Mouse (Mus musculus) spleen, adult 12 weeks (tissue): ENCODE data around the gene Noa1.

ENCODE experiments used
- DNase-seq: peaks from one replicate; pipeline ENCODE4 v3.0.0; 2022; ENCODE audit warnings: low spot score

The Noa1 gene

DNA sequence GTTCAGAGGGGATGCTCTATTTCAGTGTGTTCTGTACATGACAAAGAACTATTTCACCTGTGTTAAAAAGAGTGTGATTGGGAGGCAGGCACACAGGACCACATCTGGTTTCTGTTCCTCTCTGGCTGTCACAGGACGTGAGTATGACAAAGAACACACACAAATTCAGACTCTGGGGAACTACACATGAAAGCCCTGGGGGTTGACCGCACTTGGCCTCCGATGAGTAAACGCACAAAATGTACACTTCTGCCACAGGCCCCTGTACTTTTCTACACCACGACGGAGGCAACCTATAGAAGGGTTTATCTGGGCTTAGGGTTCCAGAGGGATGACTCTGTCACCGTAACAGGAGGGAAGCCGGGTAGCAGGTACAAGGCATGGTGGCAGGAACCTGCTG is 20.2 kb downstream of the Noa1 start:
- peak; percentile 31 for DNase-seq

- no peak for DNase-seq
Measured at GRCm38 (mm10) chr5:77287901-77288300, 22.0 kb downstream of the Noa1 start.

DNA sequence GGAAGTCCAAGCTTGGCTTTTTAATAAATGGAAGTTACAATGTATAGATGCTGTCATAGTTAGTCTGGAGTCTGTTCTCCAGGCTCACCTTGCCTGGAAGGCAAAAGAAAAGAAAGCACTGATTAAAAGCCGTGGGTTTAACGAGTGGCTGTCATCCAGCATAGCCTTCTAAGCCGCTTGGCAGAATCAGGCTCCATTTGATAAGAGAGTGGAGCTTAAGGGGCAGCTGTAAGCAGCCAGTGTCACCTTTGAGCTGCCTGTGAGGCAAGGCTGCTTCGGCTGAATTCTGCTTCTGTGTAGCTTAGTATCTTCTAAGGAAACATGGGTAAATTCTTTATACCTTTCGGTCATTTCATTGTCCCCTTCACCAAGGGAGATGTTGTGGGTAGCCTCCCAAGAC is 23.0 kb downstream of the Noa1 start:
- no peak for DNase-seq

GRCm38 (mm10) chr5:77285685-77286084 is 24.2 kb downstream of the Noa1 start:
- DNase-seq = no peak

DNA sequence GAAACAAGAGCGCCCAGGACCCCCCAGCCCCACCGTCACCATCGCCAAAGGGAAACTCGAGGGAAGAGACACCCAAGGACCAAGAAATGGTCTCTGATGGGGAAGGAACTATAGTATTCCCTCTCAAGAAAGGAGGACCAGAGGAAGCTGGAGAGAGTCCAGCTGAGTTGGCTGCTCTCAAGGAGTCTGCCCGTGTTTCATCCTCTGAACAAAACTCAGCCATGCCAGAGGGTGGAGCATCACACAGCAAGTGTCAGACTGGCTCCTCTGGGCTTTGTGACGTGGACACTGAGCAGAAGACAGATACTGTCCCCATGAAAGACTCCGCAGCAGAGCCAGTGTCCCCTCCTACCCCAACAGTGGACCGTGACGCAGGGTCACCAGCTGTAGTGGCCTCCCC is 27.6 kb downstream of the Noa1 start:
- DNase-seq = no peak

DNA sequence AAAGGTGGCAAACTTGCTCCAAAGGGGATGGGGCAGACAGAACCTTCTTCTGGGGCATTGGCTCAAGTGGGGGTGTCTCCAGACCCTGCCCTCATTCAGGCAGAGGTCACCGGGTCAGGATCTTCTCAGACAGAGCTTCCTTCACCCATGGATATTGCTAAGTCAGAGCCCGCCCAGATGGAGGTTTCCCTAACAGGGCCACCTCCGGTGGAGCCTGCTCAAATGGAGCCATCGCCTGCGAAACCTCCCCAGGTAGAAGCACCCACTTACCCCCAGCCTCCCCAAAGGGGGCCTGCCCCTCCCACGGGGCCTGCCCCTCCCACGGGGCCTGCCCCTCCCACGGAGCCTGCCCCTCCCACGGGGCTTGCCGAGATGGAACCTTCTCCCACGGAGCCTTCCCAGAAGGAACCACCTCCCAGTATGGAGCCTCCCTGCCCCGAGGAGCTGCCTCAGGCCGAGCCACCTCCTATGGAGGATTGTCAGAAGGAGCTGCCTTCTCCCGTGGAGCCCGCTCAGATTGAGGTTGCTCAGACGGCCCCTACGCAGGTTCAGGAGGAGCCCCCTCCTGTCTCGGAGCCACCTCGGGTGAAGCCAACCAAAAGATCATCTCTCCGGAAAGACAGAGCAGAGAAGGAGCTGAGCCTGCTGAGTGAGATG is 28.2 kb downstream of the Noa1 start:
- no peak for DNase-seq

GRCm38 (mm10) chr5:77277204-77277603 is 32.7 kb downstream of the Noa1 start:
- no peak for DNase-seq

- DNase-seq = peak; percentile 36
Measured at GRCm38 (mm10) chr5:77275950-77276349, 33.9 kb downstream of the Noa1 start.

GRCm38 (mm10) chr5:77273151-77273550 is 36.7 kb downstream of the Noa1 start:
- DNase-seq = peak; percentile 26

DNA sequence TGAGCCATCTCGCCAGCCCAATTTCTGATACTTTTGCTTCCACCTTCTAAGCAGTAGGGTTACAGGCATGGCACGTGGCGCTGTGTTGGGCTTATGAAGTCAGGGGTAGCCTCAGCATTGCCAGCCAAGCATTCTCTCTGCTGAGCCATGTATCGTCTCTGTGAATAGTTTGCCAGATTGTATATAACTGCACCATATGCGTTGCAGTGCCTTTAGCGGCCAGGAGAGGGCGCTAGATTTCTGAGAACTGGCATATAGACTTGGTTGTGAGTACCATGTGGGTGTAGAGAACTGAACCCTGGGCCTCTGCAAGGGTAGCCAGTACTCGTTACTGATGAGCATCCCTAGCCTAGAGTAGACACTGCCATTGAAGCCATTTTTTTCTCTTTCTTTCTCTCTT is 40.5 kb downstream of the Noa1 start:
- no peak for DNase-seq

DNA sequence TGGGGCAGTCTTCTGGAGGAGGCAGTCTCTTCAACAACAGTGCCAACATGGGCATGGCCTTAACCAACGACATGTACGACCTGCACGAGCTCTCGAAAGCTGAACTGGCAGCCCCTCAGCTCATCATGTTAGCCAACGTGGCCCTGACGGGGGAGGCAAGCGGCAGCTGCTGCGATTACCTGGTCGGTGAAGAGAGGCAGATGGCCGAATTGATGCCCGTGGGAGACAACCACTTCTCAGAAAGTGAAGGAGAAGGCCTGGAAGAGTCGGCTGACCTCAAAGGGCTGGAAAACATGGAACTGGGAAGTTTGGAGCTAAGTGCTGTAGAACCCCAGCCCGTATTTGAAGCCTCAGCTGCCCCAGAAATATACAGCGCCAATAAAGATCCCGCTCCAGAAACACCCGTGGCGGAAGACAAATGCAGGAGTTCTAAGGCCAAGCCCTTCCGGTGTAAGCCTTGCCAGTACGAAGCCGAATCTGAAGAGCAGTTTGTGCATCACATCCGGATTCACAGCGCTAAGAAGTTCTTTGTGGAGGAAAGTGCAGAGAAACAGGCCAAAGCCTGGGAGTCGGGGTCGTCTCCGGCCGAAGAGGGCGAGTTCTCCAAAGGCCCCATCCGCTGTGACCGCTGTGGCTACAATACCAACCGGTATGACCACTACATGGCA is 41.8 kb downstream of the Noa1 start:
- no peak for DNase-seq

- DNase-seq = no peak
Measured at GRCm38 (mm10) chr5:77267441-77267840, 42.4 kb downstream of the Noa1 start.

GRCm38 (mm10) chr5:77266886-77267401 is 42.9 kb downstream of the Noa1 start:
- DNase-seq = no peak

DNA sequence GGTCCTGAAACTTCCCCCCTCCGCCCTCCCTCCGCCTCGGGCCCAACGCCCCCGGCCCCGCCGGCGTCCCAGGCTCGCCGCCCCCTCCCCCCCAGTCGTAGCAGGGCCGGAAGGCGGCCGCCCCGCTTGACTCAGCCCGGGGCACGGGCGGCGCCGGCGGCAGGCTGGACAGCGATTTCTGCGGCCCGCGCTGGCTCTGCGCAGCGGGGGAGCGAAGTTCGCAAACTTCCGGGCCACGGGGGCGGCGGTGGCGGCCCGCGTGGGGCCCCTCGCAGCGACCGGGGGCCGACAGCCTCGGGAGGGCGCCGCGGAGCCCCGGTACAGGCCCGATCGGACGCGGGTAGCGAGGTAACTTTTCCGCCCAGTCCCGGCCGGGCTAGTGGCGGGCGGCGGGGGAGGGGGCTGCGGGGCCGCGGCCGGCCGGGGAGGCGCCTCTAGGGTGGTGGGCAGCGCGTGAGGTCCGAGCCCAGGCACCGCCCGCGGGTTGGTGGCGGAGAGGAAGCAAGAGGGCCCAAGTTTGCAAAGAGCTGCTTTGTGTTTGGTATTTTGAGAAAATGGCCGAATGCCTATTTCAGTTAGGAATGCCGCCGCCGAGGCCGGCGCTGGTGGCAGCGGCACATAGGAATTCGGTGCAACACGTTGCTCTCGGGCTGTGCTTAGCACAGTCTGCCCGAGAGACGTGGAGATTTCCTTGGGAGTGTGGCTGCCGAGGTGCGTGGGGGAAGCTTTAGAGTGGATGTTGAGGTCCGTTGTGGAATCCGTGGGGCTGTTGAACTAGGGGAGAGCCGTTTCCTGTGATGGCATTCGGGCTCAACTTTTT is 43.6 kb downstream of the Noa1 start:
- peak; percentile 41 for DNase-seq

GRCm38 (mm10) chr5:77265671-77266065 is 44.2 kb downstream of the Noa1 start:
- DNase-seq = peak; percentile 53

DNA sequence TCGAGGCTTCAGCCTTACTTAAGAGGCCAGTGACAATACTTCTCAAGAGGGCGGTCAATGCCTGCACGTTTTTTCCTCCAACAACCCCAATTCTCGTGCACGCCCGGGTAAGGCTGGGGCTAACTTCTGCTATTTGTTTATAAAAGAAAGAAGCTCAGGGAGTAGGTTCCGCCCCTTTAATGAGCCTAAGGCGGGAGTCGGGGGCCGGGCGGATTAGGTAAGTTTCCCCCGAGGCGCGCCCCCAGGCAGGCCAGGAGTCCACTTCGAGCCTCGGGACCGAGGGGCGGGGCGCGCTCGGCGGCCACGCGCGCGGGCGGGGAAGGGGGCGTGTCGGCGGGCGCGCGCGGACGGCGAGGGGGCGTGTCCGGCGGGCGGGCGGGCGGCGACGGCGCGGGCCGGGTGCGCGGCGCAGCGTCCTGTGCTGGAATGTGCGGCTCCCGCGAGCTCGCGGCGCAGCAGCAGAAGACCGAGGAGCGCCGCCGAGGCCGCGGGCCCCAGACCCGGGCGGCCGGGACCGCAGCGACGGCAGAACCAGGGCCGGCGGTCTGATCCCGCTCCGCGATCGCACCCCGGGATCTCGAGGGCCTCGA is 44.7 kb downstream of the Noa1 start, which contains the start of gene Rest:
TSS of gene Rest (plus strand) at position 411 of the 590 bp plus-strand sequence.
- DNase-seq = peak; percentile 73

DNA sequence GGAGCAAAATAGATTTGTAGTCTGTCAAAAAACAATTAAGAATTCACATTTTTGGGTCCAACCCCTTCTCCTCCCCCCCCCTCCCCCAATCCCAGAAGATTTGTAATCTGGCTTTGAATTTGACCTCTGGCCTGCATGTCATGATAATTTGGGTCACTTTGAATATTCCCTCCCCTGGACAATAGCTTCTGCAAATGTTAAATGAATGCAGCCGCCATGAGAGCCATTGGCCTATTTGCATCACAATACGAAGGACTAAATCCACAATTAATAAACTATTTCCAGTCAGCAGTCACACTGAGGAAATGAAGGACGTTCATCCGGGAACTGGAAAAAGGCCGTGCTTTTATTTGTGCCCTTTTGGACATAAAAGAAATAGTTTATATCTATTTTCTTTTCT is 47.8 kb downstream of the Noa1 start:
- DNase-seq = no peak

DNA sequence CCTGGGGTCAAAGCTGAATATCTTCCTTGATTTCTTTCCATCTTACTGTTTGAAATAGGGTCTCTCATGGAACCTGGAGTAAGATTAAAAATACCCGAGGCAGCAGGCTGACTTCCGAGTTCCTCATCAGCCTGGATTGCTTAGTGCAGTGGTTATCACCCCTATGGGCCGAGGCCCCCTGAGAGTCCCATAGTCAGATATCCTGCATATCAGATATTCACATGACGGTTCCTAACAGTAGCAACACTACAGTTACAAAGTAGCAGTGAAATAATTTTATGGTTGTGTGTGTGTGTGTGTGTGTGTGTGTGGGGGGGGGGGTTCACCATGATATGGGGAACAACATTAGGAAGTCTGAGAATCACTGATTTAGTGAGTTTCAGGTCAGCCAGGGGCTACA is 48.7 kb downstream of the Noa1 start:
- DNase-seq = no peak

DNA sequence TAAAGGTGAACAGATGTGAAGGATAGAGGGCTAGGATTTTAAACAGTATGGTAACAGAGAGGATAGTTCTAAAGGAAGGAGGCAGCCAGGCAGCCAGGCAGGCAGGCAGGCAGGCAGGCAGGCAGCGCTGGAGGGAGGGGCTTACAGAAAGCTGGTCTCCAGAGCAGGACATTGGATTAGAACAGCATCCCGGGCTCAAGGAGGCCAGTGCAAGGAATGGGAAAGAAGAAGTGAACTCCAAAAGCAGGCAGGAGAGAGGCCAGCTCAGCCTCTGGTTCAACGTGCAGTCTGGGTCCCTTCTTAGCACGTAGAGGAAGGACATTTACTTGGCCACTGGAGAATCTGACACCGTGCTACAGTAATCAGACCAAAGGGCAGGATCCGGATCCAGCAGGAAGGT is 49.7 kb downstream of the Noa1 start:
- DNase-seq = no peak

DNA sequence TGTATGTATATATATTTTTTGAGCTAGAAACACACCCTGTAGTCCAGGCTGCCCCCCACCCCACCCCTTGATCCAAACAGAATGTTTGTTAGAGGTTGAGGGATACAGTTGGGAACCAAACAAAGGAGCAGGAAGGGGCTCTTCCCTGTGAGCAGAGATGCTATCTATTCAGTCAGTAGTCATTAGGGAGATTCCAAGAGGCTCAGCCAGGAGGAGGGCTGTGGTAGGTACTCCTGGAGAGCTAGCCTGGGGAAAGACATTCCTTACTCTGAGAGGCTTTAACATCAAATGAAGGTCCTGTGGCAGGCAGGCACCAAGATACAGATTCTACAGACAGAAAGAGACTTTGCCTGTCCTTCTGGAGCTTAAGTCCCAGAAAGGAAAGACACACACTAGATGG is 50.6 kb downstream of the Noa1 start:
- DNase-seq = no peak

DNA sequence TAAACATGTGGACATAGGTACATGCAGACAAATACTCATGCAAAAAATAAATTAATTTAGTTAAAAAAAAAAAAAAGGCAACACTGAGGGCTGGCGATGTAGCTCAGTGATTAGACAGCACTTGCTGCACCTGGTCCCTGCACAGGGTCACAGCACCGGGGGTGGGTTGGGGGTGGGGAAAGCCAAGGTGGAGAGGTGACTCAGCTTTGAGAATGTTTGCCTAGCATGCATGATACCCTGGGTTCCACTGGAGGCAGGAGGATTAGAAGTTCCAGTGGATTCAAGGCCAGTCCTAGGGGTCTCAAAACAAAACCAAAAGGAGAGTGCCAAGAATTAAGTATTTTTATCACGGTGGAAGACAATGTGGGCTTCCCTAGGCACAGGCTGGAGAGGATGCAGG is 52.3 kb downstream of the Noa1 start:
- no peak for DNase-seq

- DNase-seq = no peak
Measured at GRCm38 (mm10) chr5:77254402-77254801, 55.5 kb downstream of the Noa1 start.
